Mouse (Mus musculus) liver, adult 2 months (tissue): ENCODE data around the gene Chst8. TPM values are rescaled to one million over a fixed set of nuclear protein-coding genes. Genes with fewer than 3 reads are reported as not detected.

ENCODE experiments used
- DNase-seq: peaks from one replicate; pipeline ENCODE4 v3.0.0-alpha.2; 2011; ENCODE audit warnings: low read depth, low spot score; ENCODE audit errors: extremely low read depth
- H3K27ac ChIP-seq: fragments of 200-500 bp; replicated peaks from 2 replicates; pipeline ENCODE4 v1.5.1; 2012; ENCODE audit warnings: low read depth, mild to moderate bottlenecking, control low read depth, inconsistent platforms, low read length; ENCODE audit not compliant: insufficient read depth
- H3K27me3 ChIP-seq: fragments of 200-500 bp; 2 replicates; pipeline ENCODE4 v1.6.1; 2012; ENCODE audit warnings: mild to moderate bottlenecking, moderate library complexity, low read length, inconsistent platforms; ENCODE audit not compliant: control insufficient read depth, insufficient read depth
- H3K36me3 ChIP-seq: fragments of 200-500 bp; 2 replicates; pipeline ENCODE4 v1.6.1; 2012; ENCODE audit warnings: low read length, inconsistent platforms; ENCODE audit not compliant: control insufficient read depth, insufficient read depth
- H3K4me1 ChIP-seq: fragments of 200-500 bp; 2 replicates; pipeline ENCODE4 v1.6.1; 2011; ENCODE audit warnings: low read length; ENCODE audit not compliant: control insufficient read depth, insufficient read depth
- H3K4me3 ChIP-seq: fragments of 200-500 bp; 2 replicates; pipeline ENCODE4 v1.5.1; 2011; ENCODE audit warnings: low read depth, mild to moderate bottlenecking, control low read depth, low read length, moderate library complexity; ENCODE audit not compliant: insufficient read depth
- H3K79me2 ChIP-seq: fragments of 200-500 bp; 2 replicates; pipeline ENCODE4 v1.6.1; 2012; ENCODE audit warnings: inconsistent platforms, mild to moderate bottlenecking, low read length, moderate library complexity; ENCODE audit not compliant: control insufficient read depth, insufficient read depth
- H3K9ac ChIP-seq: fragments of 200-500 bp; 2 replicates; pipeline ENCODE4 v1.6.1; 2012; ENCODE audit warnings: low read depth, mild to moderate bottlenecking, control low read depth, inconsistent platforms, low read length
- CTCF ChIP-seq: fragments of 200-500 bp; IDR thresholded peaks from 2 replicates; pipeline ENCODE4 v1.5.1; 2011; ENCODE audit warnings: low read depth, low read length, control low read depth
- POLR2A ChIP-seq: fragments of 200-500 bp; IDR thresholded peaks from 2 replicates; pipeline ENCODE4 v1.6.1; 2011; ENCODE audit warnings: low read length, control low read depth; ENCODE audit not compliant: insufficient read depth; ENCODE audit errors: extremely low read depth
- WGBS: fragments of 180-500 bp; shearing (Covaris S2); methylation state at CpG from one replicate; pipeline ENCODE4 v1.1.7; 2018; 5-methylcytosine and 5-hydroxymethylcytosine counted together
- polyA plus RNA-seq: library from polyadenylated mRNA; depleted of rRNA; stranded (reverse); fragments of >200 nt; gene quantifications from 2 replicates; pipeline ENCODE4 v1.2.3, GENCODE M21; 2012; rRNA removed
- total RNA-seq: library from RNA; depleted of rRNA; stranded (reverse); fragments of >200 nt; gene quantifications from 2 replicates; pipeline ENCODE4 v1.2.3, GENCODE M21; 2014; rRNA removed

The Chst8 gene
- total and polyA plus RNA-seq, 2 experiments, result 0.28 to 0.35 TPM

- DNase-seq, result no peak
- 78% methylated on average over 4 of the region's 4 CpGs for WGBS
- H3K36me3 ChIP-seq, result no peaks in the 10 kb centered on the region
- H3K4me3 ChIP-seq, result no peak overlapping the region
- H3K27me3 ChIP-seq, result no peaks in the 10 kb centered on the region
- H3K4me1 ChIP-seq, result no peaks in the 10 kb centered on the region
- H3K27ac ChIP-seq, result no peak overlapping the region
- TF ChIP-seq POLR2A (no peak), CTCF (no peak)
- H3K79me2 ChIP-seq, result no peaks in the 10 kb centered on the region
- H3K9ac ChIP-seq, result no peak overlapping the region
Measured at GRCm38 (mm10) chr7:34636661-34637060, 175.8 kb downstream of the Chst8 start.

- no peaks in the 10 kb centered on the region for H3K27me3 ChIP-seq
- no peaks in the 10 kb centered on the region for H3K79me2 ChIP-seq
- WGBS, result 86% methylated on average over 10 of the region's 10 CpGs
- TF ChIP-seq CTCF, result no peak
- TF ChIP-seq POLR2A, result no peak
- H3K27ac ChIP-seq, result no peak overlapping the region
- no peak for DNase-seq
- H3K9ac ChIP-seq, result no peak overlapping the region
- no peak overlapping the region for H3K4me3 ChIP-seq
- peaks cover 4% of the 10 kb centered on the region; the same call in 1 of the 2 replicates for H3K4me1 ChIP-seq
- no peaks in the 10 kb centered on the region for H3K36me3 ChIP-seq
Measured at GRCm38 (mm10) chr7:34632966-34633742, 179.4 kb downstream of the Chst8 start.

- peak; percentile 58 for TF ChIP-seq CTCF
- TF ChIP-seq POLR2A, result no peak
- peak; percentile 77 for DNase-seq
- Histone ChIP-seq H3K79me2 (no peaks in the 10 kb centered on the region), H3K36me3 (no peaks in the 10 kb centered on the region), H3K4me1 (peaks cover 4% of the 10 kb centered on the region; the same call in 1 of the 2 replicates), H3K27ac (no peak overlapping the region), H3K4me3 (peak overlapping the region; percentile 18; the same call in 1 of the 2 replicates), H3K9ac (peak overlapping the region; percentile 50), H3K27me3 (no peaks in the 10 kb centered on the region)
- WGBS, result 5% methylated on average over 34 of the region's 34 CpGs
Measured at GRCm38 (mm10) chr7:34630211-34631085, 182.1 kb downstream of the Chst8 start.

- Histone ChIP-seq H3K9ac (no peak overlapping the region), H3K27ac (no peak overlapping the region), H3K79me2 (no peaks in the 10 kb centered on the region), H3K27me3 (no peaks in the 10 kb centered on the region), H3K4me3 (no peak overlapping the region), H3K36me3 (no peaks in the 10 kb centered on the region), H3K4me1 (peaks cover 4% of the 10 kb centered on the region; the same call in 1 of the 2 replicates)
- 65% methylated on average over 8 of the region's 8 CpGs for WGBS
- TF ChIP-seq CTCF (no peak), POLR2A (no peak)
- DNase-seq, result no peak
Measured at GRCm38 (mm10) chr7:34629702-34630210, 182.8 kb downstream of the Chst8 start.

Other genes with a start within 250 kb of the Chst8 start
- gene Kctd15, start 156.0 kb downstream of the Chst8 start, total RNA-seq, result 2.5 and 2.7 TPM in 2 replicates
- gene Kctd15, start 156.0 kb downstream of the Chst8 start, polyA plus RNA-seq, result 7.3 and 10.7 TPM in 2 replicates
- 63.4 and 71.9 TPM in 2 replicates for gene Pepd, start 99.7 kb upstream of the Chst8 start, total RNA-seq
- gene Pepd, start 99.7 kb upstream of the Chst8 start, polyA plus RNA-seq, result 71.9 and 76.2 TPM in 2 replicates
- 24.9 and 26.4 TPM in 2 replicates for gene Cebpg, start 243.9 kb upstream of the Chst8 start, total RNA-seq
- gene Cebpg, start 243.9 kb upstream of the Chst8 start, polyA plus RNA-seq, result 7.3 and 8.5 TPM in 2 replicates